Mouse (Mus musculus): Measurements from ENCODE around the gene BC051142.

DNA sequence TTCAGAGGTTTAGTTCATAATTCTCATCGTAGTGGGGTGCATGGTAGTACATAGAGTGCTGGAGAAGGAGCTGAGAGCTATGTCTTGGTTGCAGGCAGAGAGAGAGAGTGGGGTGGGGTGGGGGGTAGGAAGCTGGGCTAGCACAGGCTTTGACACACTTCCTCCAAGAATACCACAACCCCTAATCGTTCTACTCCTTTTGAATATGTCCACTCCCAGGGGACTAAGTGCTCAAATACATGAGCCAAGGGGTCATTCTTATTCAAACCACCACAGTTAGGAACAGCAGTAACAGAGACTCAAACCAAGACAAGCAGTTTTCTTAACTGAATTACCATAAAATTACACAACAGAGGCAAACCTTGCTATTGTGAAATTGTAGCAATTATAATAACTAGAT lies 12.0 kb upstream of the BC051142 start:
- TF ChIP-seq CTCF (IDR thresholded peaks at IDR 0.05; ENCODE audit: low read depth) = no peak
- TF ChIP-seq EP300 (optimal IDR thresholded peaks at IDR 0.05) = no peak

Data from stomach, postnatal 0 days (tissue).